Mouse (Mus musculus) retina, postnatal 1 day (tissue): ENCODE results near the gene Blzf1.

ENCODE experiments used
- DNase-seq: peaks from one replicate; pipeline ENCODE4 v3.0.0-alpha.2; 2012

Gene Blzf1

DNA sequence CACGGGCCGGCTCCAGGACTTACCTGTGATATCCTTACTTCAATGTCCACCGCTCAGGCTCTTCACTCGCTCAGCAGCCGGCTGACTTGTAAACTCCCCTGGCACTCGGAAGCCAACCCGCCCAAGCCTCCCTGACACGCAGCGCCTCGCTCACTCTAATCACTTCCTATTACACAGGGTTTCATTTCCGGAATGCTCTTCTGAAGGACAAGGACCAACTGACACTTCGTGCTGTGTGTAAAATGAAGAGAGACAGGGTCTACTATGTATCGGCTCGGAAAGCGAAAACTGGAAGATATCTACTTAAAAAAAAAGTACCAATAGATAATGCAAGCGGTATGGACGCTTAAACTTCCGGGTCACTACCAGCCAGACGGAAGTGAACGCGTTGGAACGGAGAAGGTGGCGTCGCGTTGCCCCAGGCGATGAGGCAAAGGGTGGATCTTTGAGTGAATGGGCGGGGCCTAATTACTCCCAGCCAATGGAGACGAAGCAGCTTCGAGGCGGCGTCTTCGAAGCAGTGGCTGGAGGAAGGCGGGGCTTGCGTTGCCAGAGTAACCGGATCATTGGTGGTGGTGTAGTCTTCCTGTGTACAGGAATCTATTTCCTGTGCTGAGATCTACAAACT is at the start of gene Blzf1:
Blzf1 (minus strand) TSS at position 366 of the 628 bp plus-strand sequence.
- peak; percentile 99 for DNase-seq

DNA sequence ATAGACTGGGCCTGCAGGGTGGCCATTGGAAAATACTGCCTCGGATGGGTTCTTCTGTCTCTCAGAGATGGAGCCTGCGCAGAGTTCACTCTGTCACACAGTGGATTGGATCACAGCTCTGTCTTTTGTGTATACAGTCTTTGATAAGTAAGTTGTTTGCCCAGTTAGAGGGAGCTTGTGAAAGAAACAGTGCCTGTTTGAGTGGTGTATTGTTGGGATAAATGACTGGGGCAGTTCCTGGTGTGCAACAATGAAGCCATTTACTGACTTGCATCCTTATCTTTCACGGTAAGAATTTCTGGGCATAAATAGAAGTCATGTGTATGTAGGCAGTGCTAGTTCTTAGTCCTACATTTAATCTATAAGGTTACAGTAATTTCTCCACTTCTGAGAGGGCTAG is 46.2 kb upstream of the Blzf1 start:
- DNase-seq, result no peak

DNA sequence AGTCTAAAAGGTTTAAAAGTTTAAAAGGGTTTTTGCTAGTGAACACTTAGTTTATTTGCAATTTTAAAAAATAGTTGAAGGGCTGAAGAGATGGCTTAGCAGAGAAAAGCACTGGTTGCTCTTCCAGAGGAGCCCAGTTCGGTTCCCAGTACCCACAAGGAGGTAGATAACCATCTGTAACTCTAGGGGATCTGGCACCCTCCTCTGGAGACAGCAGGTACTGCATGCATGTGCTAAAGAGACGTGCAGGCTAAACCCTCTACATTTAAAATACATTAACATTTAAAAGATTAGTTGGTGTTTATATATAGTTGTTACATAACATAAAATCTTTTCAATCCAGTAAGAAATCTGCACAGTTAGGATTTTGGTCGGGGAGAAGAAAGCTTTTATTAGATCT is 34.9 kb upstream of the Blzf1 start:
- no peak for DNase-seq

DNA sequence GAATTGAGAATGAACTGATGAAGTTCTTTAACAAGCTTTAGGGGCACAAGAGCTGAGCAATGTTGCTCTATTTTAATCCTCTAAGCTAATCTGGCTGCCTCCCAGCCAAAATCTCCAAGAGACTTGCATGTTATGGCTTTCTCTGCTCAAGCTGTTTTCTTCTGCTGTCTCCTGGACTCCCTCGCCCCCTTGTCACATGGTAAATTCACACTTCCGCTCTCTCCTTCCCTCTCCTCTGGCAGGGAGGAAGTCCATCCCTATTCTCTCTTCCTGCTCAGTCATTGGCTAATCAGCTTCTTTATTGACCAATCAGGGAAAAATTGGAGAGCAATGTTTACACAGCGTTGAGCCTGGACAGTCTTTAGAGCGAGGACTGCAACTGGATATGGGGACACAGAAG is 28.6 kb upstream of the Blzf1 start:
- DNase-seq, result no peak

DNA sequence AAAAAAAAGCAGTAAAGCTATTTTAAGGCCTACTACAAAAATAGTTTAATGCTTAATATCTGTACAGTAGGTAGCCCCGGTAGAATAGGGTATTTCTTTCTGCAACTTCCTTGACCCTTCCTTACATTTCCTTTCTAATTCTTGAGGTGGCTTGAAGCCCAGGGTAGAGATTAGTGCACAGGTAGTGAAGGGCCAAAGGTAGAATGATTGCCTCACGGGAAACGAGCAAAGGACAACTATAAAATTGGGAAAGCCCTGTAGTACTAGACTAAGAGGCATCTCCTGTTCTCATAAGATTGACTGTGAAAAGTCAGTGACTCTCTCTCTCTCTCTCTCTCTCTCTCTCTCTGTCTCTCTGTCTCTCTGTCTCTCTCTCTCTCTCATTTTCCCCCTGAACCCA is 28.1 kb upstream of the Blzf1 start:
- DNase-seq, result no peak

DNA sequence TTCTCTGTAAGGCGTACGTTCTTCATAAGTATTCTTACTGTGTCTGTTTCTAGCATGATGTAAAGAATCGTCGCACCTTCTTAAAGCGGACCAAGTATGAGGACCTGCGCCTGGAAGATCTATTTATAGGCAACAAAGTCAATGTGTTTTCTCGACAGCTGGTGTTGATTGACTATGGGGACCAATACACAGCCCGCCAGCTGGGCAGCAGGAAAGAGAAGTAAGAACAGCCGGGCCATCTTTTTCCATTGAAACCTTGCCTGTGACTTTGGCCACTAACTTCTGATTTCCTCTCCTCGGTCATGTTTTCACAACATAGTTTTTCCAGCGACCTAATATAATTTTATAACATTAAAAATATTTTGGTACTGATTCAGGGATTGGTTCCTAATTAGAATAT is 25.3 kb upstream of the Blzf1 start:
- no peak for DNase-seq

DNA sequence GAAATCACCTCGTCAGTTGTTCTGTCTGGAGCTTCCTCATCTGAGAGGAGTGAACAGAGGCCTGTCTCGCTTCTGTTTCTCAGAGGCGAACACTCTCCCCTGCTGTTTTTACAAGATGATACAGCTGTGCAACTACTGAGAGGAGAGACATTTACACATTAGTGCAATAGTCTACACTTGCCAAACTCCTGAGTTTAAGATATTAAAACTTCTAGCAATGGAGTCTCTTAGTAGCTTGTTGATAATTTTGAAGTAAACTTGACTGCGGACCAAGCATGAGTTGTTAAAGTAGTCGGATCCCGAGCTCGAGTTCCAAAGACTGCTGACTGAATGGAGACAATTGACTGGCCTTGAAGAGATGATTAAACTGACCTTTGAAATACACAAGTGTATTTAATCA is 20.5 kb upstream of the Blzf1 start:
- no peak for DNase-seq

DNA sequence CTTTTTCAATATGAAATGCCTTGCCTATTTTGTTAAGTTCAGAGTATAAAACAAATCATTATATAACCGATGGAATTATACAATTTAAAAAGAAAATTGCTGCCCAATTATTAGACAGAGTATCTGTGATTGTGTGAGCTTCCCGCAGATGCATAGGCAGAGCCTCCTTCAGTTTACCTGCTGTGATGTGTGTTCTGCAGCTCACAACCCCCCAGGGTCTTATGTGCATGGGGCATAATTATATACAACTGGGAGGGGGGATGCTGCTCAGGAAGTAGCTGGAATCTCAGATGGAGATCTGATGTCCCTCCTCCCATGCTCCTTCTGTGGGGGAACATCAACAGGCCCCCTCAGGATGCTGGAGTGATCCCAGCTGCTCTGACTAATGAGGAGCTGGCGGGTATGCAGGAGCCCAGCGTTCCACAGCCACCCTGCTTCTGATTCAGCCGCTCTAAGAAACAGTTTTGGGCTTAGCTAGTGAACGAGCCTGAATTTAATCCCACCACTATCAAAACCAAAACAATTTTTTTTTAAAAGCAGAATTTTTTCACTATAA is 19.4 kb upstream of the Blzf1 start:
- peak; percentile 16 for DNase-seq

DNA sequence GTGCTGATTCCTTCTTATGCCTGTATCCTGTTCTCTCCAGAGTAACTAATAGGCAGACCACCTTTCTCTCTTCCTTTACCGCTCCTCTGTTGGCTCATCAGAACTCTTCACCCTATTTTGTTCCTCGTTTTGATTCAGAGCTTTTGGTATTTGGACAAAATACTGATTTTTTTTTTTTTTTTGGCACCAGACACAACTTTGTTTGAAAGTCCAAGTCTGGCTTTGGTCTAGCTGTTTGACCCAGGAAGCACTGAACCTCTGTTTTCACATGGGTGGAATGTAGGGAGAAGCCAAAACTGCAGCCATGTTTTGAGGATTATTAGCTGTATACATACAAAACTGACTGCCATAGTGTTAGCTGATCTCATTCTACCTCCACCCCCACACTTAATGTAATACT is 17.6 kb upstream of the Blzf1 start:
- DNase-seq, result no peak

DNA sequence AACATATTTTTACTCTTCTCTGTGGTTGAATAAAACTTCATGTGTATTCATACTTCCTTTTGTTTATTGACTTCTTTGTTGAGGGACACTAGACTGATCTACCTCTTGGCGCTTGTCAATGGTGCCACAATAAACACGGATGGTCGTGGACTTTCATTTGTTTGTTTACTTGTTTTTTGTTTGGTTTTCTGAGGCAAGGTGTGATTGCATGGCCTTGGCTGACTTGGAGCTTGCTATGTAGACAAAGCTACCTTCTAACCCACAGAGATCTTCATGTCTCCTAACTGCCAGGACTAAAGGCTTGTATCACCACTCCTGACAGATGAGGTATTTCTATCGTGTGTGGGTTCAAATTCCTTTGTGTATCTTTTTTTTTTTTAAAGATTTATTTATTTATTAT is 16.9 kb upstream of the Blzf1 start:
- no peak for DNase-seq

DNA sequence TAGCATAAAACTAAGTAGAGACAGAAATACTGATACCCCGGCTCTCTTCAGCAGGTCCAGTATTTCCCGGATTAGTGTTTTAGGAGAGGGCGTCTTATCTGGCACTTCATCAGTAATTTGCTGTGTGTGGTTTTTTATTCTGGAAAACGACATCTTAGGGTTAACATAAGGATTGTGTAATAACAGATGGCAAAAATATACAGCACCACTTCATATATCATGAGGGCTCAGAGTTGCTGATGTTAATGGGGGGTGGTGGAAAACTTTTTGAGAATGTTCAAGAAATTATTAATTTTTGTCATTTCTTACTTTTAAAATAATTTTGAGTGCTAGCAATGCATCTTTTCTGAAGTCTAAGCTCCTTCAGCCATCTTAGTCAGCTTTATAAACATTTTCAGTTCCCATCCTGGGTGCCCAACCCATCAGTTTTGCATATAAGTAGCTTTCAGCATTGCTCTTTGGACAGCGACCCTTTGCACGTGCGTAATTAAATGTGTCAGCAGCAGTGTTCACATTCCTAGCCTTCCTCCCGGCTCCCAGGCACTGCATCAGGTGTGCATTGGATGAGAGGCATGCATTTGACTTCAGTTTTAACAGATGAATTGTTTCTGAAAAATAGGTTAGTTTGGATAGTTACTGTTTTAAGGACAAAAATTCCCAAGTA is 15.8 kb upstream of the Blzf1 start:
- no peak for DNase-seq

DNA sequence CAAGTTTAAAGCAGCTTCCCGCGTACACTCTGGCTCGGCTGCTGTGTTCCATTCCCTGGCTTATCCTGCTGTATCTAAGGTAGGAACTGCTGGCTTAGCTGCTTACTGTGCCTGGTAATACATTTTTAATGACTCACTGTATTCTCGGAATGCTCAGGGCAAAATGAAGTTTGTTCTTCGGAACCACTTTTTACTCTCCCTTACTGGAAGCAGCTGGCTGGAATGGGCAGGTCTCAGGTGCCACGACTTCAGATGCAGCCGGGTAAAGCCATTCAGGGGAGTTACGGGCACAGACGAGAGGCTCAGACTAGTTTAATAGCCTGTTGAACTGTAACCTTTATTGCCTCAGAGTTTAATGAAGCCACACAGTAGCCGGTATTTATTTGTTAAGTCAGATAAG is 14.1 kb upstream of the Blzf1 start:
- no peak for DNase-seq

DNA sequence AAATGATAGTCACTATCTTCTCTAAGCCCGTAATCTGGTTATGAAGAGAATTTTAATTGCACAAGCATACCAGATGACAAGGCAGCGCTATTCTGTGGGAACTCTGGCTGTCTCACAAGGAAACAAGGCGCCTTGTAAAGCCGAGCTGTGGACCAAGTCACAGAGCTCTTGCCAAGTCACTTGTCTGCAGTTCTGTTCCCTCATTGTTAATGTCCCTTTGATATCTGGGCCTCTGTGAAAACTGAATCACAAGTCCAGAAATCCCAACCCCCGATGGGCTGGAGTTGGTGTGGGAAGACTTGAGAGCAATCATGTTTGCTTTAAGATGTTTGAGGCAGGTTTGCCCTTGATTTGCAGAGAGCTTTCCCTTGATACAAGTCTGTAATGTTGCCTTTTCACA is 13.4 kb upstream of the Blzf1 start:
- no peak for DNase-seq

DNA sequence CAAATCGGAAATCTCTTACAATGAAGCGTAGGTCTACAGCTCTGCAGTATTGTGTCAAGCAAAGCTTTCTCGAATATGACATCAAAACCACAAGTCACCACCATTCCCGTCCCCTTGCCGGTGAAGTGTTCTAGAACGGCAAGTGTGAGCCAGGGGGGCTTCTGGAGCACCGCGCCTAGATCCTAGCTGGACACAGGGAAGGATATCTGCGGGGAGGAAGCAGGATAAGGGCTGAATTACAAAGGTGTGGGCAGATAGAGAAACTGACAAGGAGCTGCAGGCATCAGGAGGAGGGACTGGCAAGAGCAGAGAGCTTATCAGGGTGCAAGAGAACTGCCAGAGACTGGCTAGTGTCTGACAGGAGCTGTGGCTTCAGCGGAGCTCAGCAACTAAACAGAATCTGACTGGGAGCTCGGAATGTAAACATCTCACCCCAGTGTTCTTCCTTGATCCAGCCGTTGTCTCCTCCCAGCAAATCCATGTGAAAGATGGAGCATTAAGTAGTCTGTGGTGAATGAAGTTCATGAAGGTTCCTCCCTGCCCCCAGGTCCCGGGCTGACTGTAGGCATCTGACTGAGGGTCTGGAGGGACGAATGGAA is 12.4 kb upstream of the Blzf1 start:
- DNase-seq, result no peak

DNA sequence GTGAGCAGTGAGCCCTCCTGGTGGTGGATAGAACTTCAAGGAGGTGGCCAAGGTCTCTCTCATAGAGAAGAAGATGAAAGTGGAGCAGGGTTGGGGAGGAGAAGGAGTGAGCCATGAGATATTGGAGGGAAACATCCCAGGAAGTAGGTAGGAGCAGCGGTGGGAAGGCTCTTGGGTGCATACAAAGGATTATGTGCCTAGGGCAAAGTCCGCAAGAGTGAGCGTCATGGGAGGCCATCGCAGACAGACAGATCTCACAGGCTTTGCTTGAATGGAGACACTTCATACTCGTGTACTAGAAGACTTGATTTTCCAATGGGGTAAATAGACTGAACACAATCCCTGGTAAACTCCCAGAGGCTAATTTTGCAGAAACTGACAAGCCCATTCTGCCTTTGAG is 11.2 kb upstream of the Blzf1 start:
- DNase-seq, result no peak

DNA sequence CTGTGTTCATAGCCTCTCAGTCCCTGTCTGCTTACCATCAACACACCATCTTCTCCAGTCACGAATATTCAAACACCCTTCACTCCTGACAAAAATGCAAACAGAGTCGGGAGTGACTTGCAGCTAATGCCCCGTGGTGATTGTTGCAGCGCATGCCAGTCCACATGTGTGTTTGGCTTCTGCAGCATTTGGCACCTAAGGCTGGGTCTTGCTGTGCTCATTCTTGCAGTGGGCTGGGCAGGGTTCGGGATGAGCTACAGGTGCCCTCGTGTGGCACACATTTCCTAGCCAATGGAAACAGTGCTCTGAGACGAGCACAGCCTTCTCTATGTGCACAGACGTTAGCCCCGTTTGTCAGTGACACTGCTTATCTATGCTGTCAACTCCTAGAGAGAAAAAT is 10.0 kb upstream of the Blzf1 start:
- DNase-seq, result no peak

DNA sequence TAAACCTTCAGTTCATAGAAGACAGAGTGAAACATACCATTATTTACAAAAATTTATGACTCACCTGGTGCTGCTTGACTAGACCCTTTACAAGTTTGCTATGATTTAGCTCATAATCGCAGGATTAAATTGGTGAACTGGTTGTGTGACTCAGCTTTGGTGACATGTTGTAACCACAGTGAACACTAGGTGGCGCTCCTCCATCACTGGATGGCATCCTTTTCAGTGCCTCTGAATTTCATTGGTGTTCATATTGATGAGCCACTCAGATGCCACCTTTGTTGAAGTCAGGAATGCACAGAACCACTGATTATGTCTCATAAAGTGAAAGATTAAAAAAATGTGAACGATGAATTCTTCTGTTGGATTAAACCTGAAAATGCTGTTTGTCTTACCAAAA is 9.4 kb upstream of the Blzf1 start:
- peak; percentile 80 for DNase-seq

DNA sequence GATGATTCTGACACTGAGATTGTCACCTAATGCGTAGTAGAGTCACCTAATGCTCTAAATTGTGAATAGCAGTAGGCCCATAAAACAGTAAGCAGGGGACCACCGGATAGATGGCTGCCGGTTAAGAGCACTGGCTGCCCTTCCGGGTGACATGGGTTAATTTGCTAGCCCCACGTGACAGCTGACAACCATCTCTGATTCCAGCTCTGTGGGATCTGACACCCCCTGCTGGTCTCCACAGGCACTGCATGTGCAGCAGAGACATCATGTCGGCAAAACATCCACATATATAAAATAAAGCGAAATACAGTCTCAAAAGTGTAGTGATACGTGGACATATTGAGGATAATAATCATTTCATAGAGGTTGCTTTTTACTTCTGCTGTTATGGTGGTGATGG is 8.0 kb upstream of the Blzf1 start:
- DNase-seq, result peak; percentile 56

DNA sequence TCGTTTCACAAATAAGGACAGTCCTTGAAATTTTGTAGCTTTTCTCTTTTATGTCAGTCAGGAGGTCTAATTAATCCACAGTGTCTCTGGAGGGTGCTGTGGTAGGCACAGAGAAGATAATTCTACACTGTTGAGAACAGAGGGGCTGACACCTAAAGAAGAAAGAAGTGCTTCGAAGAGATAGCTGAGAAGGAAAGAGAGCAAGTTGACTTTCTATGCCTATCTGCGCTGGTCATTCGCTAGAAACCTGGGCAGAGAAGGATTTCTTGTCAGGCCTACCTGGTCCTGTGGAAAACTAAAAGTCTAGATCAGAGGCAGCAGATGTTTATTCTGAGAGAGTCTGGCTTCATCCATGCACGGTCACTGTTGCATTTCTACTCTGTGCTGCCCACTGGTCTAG is 6.8 kb upstream of the Blzf1 start:
- DNase-seq, result no peak

DNA sequence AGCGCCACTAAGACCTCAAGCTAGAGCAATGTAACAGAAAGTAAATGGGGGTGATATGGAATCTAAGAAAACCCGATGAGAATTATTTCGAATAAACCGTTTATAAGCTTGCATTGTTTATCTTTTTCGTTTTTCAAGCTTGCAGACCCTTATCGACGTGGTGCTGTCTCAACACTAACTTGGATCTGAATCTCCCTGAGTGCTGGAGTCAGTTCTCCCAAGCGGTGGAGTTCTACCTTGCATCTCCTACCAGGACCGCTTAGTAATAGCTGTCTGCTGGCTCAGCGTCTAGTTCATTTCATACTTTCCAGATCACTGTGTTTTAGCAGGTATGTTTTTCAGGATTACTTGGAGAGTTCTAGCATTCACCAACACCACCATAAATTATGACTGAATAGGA is 633 bp upstream of the Blzf1 start:
- no peak for DNase-seq

DNA sequence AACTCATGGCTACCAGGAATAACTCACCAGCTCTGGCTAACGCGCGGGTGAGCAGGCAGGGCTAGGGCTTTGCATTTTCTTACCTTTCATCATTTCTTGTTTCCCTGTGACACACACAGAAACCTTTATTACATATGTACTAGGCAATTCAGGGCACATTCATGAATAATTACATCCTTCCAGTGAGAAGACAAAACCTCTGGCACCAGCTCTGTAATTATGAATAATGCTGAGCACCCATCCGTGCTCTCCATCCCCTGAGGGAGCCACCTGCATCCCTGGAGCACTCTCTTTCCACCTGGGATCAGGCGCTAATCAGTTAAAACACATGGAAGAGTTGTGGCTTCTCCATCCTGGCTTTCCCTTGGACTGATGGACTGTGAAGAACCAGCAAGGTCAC is 3.5 kb downstream of the Blzf1 start, which contains the start of gene Nme7:
Nme7 (plus strand) TSS at position 301 of the 400 bp plus-strand sequence.
- DNase-seq, result no peak

DNA sequence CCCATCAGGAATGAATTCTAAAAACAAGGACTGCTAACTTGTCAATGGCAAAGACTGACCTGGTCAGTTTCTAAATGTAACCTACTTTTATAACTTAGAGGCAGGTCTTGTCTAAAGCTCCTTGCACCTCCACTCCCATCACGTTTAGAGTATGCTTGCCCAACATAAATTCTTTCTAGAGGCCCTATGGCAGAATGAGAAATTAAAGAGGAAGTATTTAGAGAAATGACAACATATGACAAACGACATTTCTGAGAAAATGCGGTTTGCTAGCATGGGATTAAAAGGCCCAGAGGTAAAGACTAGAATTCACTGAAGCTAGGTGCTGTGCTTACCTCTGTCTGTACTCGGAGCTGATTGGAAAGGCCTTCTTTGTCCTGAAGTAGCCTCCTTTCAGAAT is 5.3 kb downstream of the Blzf1 start:
- no peak for DNase-seq

DNA sequence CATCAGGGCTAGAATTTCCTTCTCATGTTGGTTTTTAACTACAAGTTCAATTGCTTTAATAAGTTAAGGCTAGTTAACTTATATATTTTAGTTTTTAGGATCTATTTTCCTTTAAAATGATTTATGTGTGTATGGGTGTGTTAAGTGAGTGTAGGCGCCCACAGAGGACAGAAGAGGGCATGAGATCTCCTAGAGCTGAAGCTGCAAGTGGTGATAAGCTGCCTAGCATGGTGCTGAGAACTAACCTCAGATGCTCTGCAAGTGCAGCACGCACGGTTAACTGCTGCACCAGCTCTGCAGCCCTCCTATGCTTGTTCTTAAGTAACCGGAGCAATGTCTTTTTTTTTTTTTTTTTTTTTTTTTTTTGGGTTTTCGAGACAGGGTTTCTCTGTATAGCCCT is 10.8 kb downstream of the Blzf1 start:
- no peak for DNase-seq

DNA sequence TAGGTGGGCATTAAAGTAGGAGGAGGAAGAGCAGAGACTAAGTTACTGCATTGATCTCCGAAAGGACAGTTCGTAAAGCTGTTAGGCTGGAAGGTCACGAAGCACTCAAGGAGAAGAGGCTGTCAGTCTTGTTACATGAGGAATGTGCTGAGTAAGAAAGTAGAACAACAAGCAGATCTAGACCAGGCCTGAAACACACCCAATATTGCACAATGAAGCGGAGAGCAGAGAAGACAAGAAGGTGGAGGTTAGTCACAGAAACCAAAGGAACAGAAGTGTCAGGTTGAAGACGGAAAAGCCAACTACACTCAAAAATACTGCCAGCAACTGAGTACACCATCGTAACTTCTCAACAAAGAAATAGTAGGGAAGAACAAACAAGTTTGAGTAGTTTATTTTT is 13.2 kb downstream of the Blzf1 start:
- no peak for DNase-seq
